ENCODE assay signal across 11 mouse cellular contexts in genomic region chr9:40877881-40878235, GRCm38 (mm10). TPM values are rescaled to one million over a fixed set of nuclear protein-coding genes. Genes with fewer than 3 reads are reported as not detected.
A peak's percentile ranks its signal among the peaks of the same experiment; 100 is the strongest.
DNase-seq lines count a peak whose midpoint lies in the region; ATAC-seq and TF ChIP-seq lines count a peak whose summit lies in the region.
"Had no signal": no experiment of that assay in that cellular context is flagged by ENCODE, and none has a peak within 500 bp of the region (broad histone marks: within the 10 kb centered on the region; RNA-seq: fewer than 3 reads in every experiment).

No protein-coding gene starts in this region.

- no peaks in the 10 kb centered on the region for H3K9me3 ChIP-seq in heart, embryonic 15.5 days (replicated peaks)
- no peaks in the 10 kb centered on the region for H3K9me3 ChIP-seq in hindbrain, postnatal 0 days (ENCODE audit: low read length)

- intact Hi-C loops in heart, postnatal 10 days (cut with DNase I), result no loop called here

- no peaks in the 10 kb centered on the region for H3K36me3 ChIP-seq in heart, embryonic 15.5 days
- H3K36me3 ChIP-seq in hindbrain, postnatal 0 days (ENCODE audit: insufficient read depth, low read length), result no peaks in the 10 kb centered on the region

- peaks cover 100% of the 10 kb centered on the region for H3K27me3 ChIP-seq in heart, embryonic 15.5 days
- H3K27me3 ChIP-seq in hindbrain, postnatal 0 days (ENCODE audit: insufficient read depth, low read length), result peaks cover 62% of the 10 kb centered on the region

- no peak for TF ChIP-seq CTCF in hindbrain, postnatal 0 days (IDR thresholded peaks at IDR 0.05; ENCODE audit: low read depth)

- 2% methylated on average over 29 of the region's 29 CpGs for WGBS in heart, embryonic 15.5 days
- WGBS in hindbrain, postnatal 0 days, result 1% methylated on average over 29 of the region's 29 CpGs

- H3K4me3 ChIP-seq in heart, embryonic 15.5 days, result peak overlapping the region; percentile 36
- H3K4me3 ChIP-seq in brown adipose tissue, adult 24 weeks (ENCODE audit: insufficient read depth, low read depth, low read length), result peak overlapping the region; percentile 24
- 0 out of 2 replicates have a peak overlapping the region, but pooled peaks have one; percentile 16 for H3K4me3 ChIP-seq in hindbrain, postnatal 0 days (ENCODE audit: low read length)

- peaks cover 18% of the 10 kb centered on the region for H3K4me1 ChIP-seq in heart, embryonic 15.5 days (replicated peaks)
- H3K4me1 ChIP-seq in brown adipose tissue, adult 24 weeks (ENCODE audit: control insufficient read depth, insufficient read depth, insufficient read length, low read length), result 0 out of 2 replicates have a peak, but pooled peaks cover 2% of the 10 kb centered on the region
- H3K4me1 ChIP-seq in hindbrain, postnatal 0 days (ENCODE audit: insufficient read depth, low read length), result no peaks in the 10 kb centered on the region

- peak overlapping the region; percentile 58 for H3K4me2 ChIP-seq in heart, embryonic 15.5 days
- peak overlapping the region; percentile 28; the same call in 1 of the 2 replicates for H3K4me2 ChIP-seq in hindbrain, postnatal 0 days (ENCODE audit: low read depth, low read length)

- H3K27ac ChIP-seq in heart, embryonic 15.5 days, result no peak overlapping the region
- H3K27ac ChIP-seq in brown adipose tissue, adult 24 weeks (replicated peaks; ENCODE audit: low read depth, low read length), result no peak overlapping the region
- no peak overlapping the region for H3K27ac ChIP-seq in hindbrain, postnatal 0 days

- H3K9ac ChIP-seq in heart, embryonic 15.5 days, result no peak overlapping the region
- H3K9ac ChIP-seq in hindbrain, postnatal 0 days (replicated peaks; ENCODE audit: low read length), result no peak overlapping the region

- DNase-seq in heart, postnatal 10 days, result no peak
- no peak for DNase-seq in hindbrain, postnatal 0 days (ENCODE audit: low spot score)
- DNase-seq in neural tube, embryonic 10.5 days (ENCODE audit: extremely low spot score, low spot score), result peak; percentile 66
- no peak for DNase-seq in urinary bladder, postnatal 36 days (ENCODE audit: low spot score in 2 of 2)
- no peak for DNase-seq in ovary, adult 18-20 months (ENCODE audit: low spot score)
- DNase-seq in frontal cortex, postnatal 14 days (ENCODE audit: low spot score in 2 of 2), result no peak
- DNase-seq: cerebellum, adult 9-11 months had no signal

- no peak for ATAC-seq in heart, embryonic 15.5 days (replicated peaks; ENCODE audit: insufficient number of reproducible peaks, insufficient read depth, low FRiP score, low read depth)
- ATAC-seq in hindbrain, postnatal 0 days, result no peak

RNA-seq across cellular contexts. Expression of gene Bsx, which starts 3.9 kb away (rescaled TPM):
- not detected in 2 replicates for polyA plus RNA-seq in heart, embryonic 15.5 days (2015; fragmentation: Nextera tagmentation; extraction: Ambion mirVana)
- total RNA-seq in heart, postnatal 10 days (2021), result not detected
- not detected in 2 replicates for polyA plus RNA-seq in brown adipose tissue, adult 24 weeks (2012; ENCODE audit: insufficient read depth, insufficient read length, missing spikeins)
- total RNA-seq in hindbrain, postnatal 0 days (2014; rRNA removed), result not detected in 2 replicates
- not detected in 2 replicates for polyA plus RNA-seq in hindbrain, postnatal 0 days (2015; fragmentation: Nextera tagmentation; extraction: Ambion mirVana)
- total RNA-seq: CH12.LX; neutrophil, adult 5-6 weeks had no signal
